Mouse (Mus musculus): ENCODE measurements around the gene Rsad1.

DNA sequence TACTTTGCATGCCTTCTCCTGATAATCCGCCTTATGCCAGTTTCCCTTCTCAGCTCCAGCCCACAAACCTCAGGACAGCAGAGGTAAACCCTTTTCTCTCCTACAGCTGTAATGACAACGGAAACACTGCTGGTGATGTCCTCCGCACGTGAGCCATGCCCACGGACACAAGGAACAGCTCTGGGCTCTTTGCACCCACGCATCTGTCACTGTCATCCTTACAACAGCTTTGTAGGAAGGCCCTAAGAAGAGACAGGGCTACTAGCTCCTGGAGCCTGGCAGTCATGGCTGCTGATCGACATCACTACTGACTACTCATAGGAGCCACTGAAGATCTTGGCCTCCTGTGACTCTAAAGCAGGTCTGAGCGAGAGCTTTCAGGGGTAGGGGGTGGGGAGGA, 15.9 kb downstream of the Rsad1 start:
- no peak for TF ChIP-seq CTCF (conservative IDR thresholded peaks at IDR 0.05; ENCODE audit: low read length)
- TF ChIP-seq NANOG (IDR thresholded peaks at IDR 0.05; ENCODE audit: borderline replicate concordance, low read length) = no peak

Data from E14TG2a.4 (cell line).